Comparison of ENCODE assay signal across 20 mouse cellular contexts in genomic region chr2:133738839-133739430, GRCm38 (mm10).
DNase-seq lines count a peak whose midpoint lies in the region; ATAC-seq and TF ChIP-seq lines count a peak whose summit lies in the region.
"Had no signal": no experiment of that assay in that cellular context is flagged by ENCODE, and none has a peak within 500 bp of the region (broad histone marks: within the 10 kb centered on the region; RNA-seq: fewer than 3 reads in every experiment).

No protein-coding gene starts in this region.

- no peak overlapping the region for H3K4me2 ChIP-seq in lung, embryonic 15.5 days
- no peak overlapping the region for H3K4me2 ChIP-seq in forebrain, postnatal 0 days (ENCODE audit: low read depth)
- H3K4me2 ChIP-seq in intestine, embryonic 15.5 days (replicated peaks): peak overlapping the region; percentile 17; the same call in 1 of the 2 replicates
- H3K4me2 ChIP-seq in stomach, postnatal 0 days (replicated peaks; ENCODE audit: low read depth): no peak overlapping the region
- H3K4me2 ChIP-seq: embryonic facial prominence, embryonic 13.5 days; liver, embryonic 12.5 days; midbrain, embryonic 13.5 days had no signal

- no peak overlapping the region for H3K9ac ChIP-seq in lung, embryonic 15.5 days
- H3K9ac ChIP-seq in forebrain, postnatal 0 days: no peak overlapping the region
- no peak overlapping the region for H3K9ac ChIP-seq in intestine, embryonic 15.5 days
- H3K9ac ChIP-seq in stomach, postnatal 0 days (ENCODE audit: low read length): no peak overlapping the region
- H3K9ac ChIP-seq: embryonic facial prominence, embryonic 13.5 days; liver, embryonic 12.5 days; midbrain, embryonic 13.5 days had no signal

- ATAC-seq in lung, embryonic 15.5 days (ENCODE audit: borderline replicate concordance, extremely low read depth, low FRiP score, low TSS enrichment): peak; percentile 35; the same call in 1 of the 2 replicates
- peak; percentile 20; the same call in 1 of the 2 replicates for ATAC-seq in forebrain, postnatal 0 days
- ATAC-seq in intestine, embryonic 15.5 days: peak; percentile 93
- peak; percentile 29; the same call in 1 of the 2 replicates for ATAC-seq in stomach, postnatal 0 days (ENCODE audit: low FRiP score, low TSS enrichment)
- ATAC-seq: activated CD4-positive, CD25-positive, alpha-beta regulatory T cell, adult 4 months; inflammation-experienced regulatory T-cells, adult 6 months; liver, embryonic 12.5 days; midbrain, embryonic 13.5 days had no signal

- no peaks in the 10 kb centered on the region for H3K36me3 ChIP-seq in lung, embryonic 15.5 days
- H3K36me3 ChIP-seq in forebrain, postnatal 0 days (ENCODE audit: insufficient read depth): no peaks in the 10 kb centered on the region
- H3K36me3 ChIP-seq in intestine, embryonic 15.5 days: no peaks in the 10 kb centered on the region
- no peaks in the 10 kb centered on the region for H3K36me3 ChIP-seq in stomach, postnatal 0 days (ENCODE audit: control insufficient read depth, insufficient read depth, low read length)
- H3K36me3 ChIP-seq: embryonic facial prominence, embryonic 13.5 days; G1E; liver, embryonic 12.5 days; midbrain, embryonic 13.5 days had no signal

- H3K4me3 ChIP-seq in lung, embryonic 15.5 days: no peak overlapping the region
- H3K4me3 ChIP-seq in forebrain, postnatal 0 days (ENCODE audit: low read depth, low read length): no peak overlapping the region
- no peak overlapping the region for H3K4me3 ChIP-seq in intestine, embryonic 15.5 days (replicated peaks)
- H3K4me3 ChIP-seq in stomach, postnatal 0 days (ENCODE audit: low read depth, low read length): no peak overlapping the region
- H3K4me3 ChIP-seq: embryonic facial prominence, embryonic 13.5 days; liver, embryonic 12.5 days; midbrain, embryonic 13.5 days had no signal

- no peaks in the 10 kb centered on the region for H3K27me3 ChIP-seq in lung, embryonic 15.5 days
- no peaks in the 10 kb centered on the region for H3K27me3 ChIP-seq in forebrain, postnatal 0 days (ENCODE audit: insufficient read depth, low read length)
- no peaks in the 10 kb centered on the region for H3K27me3 ChIP-seq in intestine, embryonic 15.5 days (replicated peaks)
- H3K27me3 ChIP-seq in stomach, postnatal 0 days (ENCODE audit: control insufficient read depth, insufficient read depth, low read length): no peaks in the 10 kb centered on the region
- H3K27me3 ChIP-seq: embryonic facial prominence, embryonic 13.5 days; liver, embryonic 12.5 days; midbrain, embryonic 13.5 days had no signal

- DNase-seq in lung, postnatal 4 days: no peak
- DNase-seq in forebrain, postnatal 0 days: no peak
- no peak for DNase-seq in stomach, postnatal 0 days (ENCODE audit: low spot score)
- no peak for DNase-seq in layer of hippocampus, postnatal 10 days (ENCODE audit: low spot score in 2 of 2)
- DNase-seq in heart, postnatal 4 days: no peak
- DNase-seq: adrenal gland, postnatal 14 days; cerebellum, adult 11 months; cerebellum, postnatal 14 days; gastrocnemius, postnatal 36 days; left cerebral cortex, postnatal 4 days; lung, adult 2 months; right cerebral cortex, postnatal 25 days had no signal

- H3K4me1 ChIP-seq in lung, embryonic 15.5 days: no peaks in the 10 kb centered on the region
- no peaks in the 10 kb centered on the region for H3K4me1 ChIP-seq in forebrain, postnatal 0 days (ENCODE audit: insufficient read depth)
- H3K4me1 ChIP-seq in intestine, embryonic 15.5 days (replicated peaks): no peaks in the 10 kb centered on the region
- H3K4me1 ChIP-seq in stomach, postnatal 0 days (replicated peaks; ENCODE audit: control insufficient read depth, insufficient read depth): no peaks in the 10 kb centered on the region
- H3K4me1 ChIP-seq: embryonic facial prominence, embryonic 13.5 days; liver, embryonic 12.5 days had no signal

- H3K9me3 ChIP-seq in lung, embryonic 15.5 days: no peaks in the 10 kb centered on the region
- no peaks in the 10 kb centered on the region for H3K9me3 ChIP-seq in forebrain, postnatal 0 days (ENCODE audit: low read length)
- H3K9me3 ChIP-seq in intestine, embryonic 15.5 days: no peaks in the 10 kb centered on the region
- no peaks in the 10 kb centered on the region for H3K9me3 ChIP-seq in stomach, postnatal 0 days (ENCODE audit: control insufficient read depth, low read length)
- H3K9me3 ChIP-seq: embryonic facial prominence, embryonic 13.5 days; liver, embryonic 12.5 days; midbrain, embryonic 13.5 days had no signal

- TF ChIP-seq EP300 in stomach, postnatal 0 days (optimal IDR thresholded peaks at IDR 0.05): no peak

- TF ChIP-seq CTCF in forebrain, postnatal 0 days (IDR thresholded peaks at IDR 0.05; ENCODE audit: low read depth): no peak
- TF ChIP-seq CTCF in stomach, postnatal 0 days (IDR thresholded peaks at IDR 0.05; ENCODE audit: low read depth): no peak

- no peak overlapping the region for H3K27ac ChIP-seq in lung, embryonic 15.5 days
- H3K27ac ChIP-seq in forebrain, postnatal 0 days (ENCODE audit: low read depth, low read length): no peak overlapping the region
- H3K27ac ChIP-seq in intestine, embryonic 15.5 days: no peak overlapping the region
- H3K27ac ChIP-seq in stomach, postnatal 0 days (replicated peaks): no peak overlapping the region
- H3K27ac ChIP-seq: embryonic facial prominence, embryonic 13.5 days; liver, embryonic 12.5 days; midbrain, embryonic 13.5 days had no signal

- WGBS in lung, embryonic 15.5 days: 40% methylated on average over 10 of the region's 10 CpGs
- WGBS in forebrain, postnatal 0 days: 79% methylated on average over 10 of the region's 10 CpGs
- WGBS in intestine, embryonic 15.5 days: 40% methylated on average over 10 of the region's 10 CpGs
- WGBS in stomach, postnatal 0 days: 47% methylated on average over 10 of the region's 10 CpGs

Comparison
In these comparisons a context has a peak if more than half of its experiments do, and no peak if none do; other contexts are left out.
1. ATAC-seq: peak in every context shown above with its lines; median percentile 93 in intestine, embryonic 15.5 days; 35 in lung, embryonic 15.5 days; 29 in stomach, postnatal 0 days; 20 in forebrain, postnatal 0 days.